Mouse (Mus musculus) CH12.LX (cell line): ENCODE measurements around the gene B3galt5. TPM values are rescaled to one million over a fixed set of nuclear protein-coding genes. Genes with fewer than 3 reads are reported as not detected.

ENCODE experiments used
- DNase-seq: peaks from one replicate; pipeline ENCODE4 v3.0.0-alpha.2; 2013; ENCODE audit errors: extremely low read depth
- H3K27ac ChIP-seq: 2 replicates; pipeline ENCODE4 v1.5.1; 2012; ENCODE audit warnings: low read depth, mild to moderate bottlenecking, control low read depth, moderate library complexity; ENCODE audit not compliant: insufficient read depth
- H3K27me3 ChIP-seq: replicated peaks from 2 replicates; pipeline ENCODE3; 2012; ENCODE audit warnings: inconsistent platforms
- H3K36me3 ChIP-seq, 2 experiments: replicated peaks in 1 of 2; 2 replicates each; pipeline versions ENCODE3 to v1.6.1; 2012; ENCODE audit warnings: inconsistent platforms in 1 of 2, low read length in 1 of 2, mild to moderate bottlenecking in 1 of 2, mixed read lengths in 1 of 2, moderate library complexity in 1 of 2; ENCODE audit not compliant: control insufficient read depth in 1 of 2, insufficient read depth in 1 of 2
- H3K4me1 ChIP-seq, 2 experiments: 2 replicates each; pipeline ENCODE4 v1.6.1; 2012; ENCODE audit warnings: inconsistent platforms in 1 of 2, moderate library complexity in 1 of 2; ENCODE audit not compliant: insufficient read depth in 2 of 2, control insufficient read depth in 1 of 2
- H3K4me2 ChIP-seq: 2 replicates; pipeline ENCODE4 v1.6.1; 2012; ENCODE audit warnings: low read depth, mild to moderate bottlenecking, control low read depth; ENCODE audit not compliant: poor library complexity, insufficient read depth, severe bottlenecking
- H3K4me3 ChIP-seq, 3 experiments: fragments of 150-350 bp in 1 of 3; sonication (generic) in 1 of 3; replicated peaks in 1 of 3; 2 replicates each; pipeline versions ENCODE3 to v1.5.1; 2011 to 2012; ENCODE audit warnings: low read depth in 2 of 3, low read length in 2 of 3, mild to moderate bottlenecking in 2 of 3, moderate library complexity in 2 of 3, control low read depth in 1 of 3, improper control_type of control experiment in 1 of 3, inconsistent platforms in 1 of 3, mixed read lengths in 1 of 3; ENCODE audit not compliant: poor library complexity in 1 of 3
- H3K79me2 ChIP-seq: replicated peaks from 2 replicates; pipeline ENCODE4 v1.6.1; 2012; ENCODE audit warnings: mild to moderate bottlenecking, moderate library complexity; ENCODE audit not compliant: control insufficient read depth, poor library complexity, insufficient read depth, severe bottlenecking; ENCODE audit errors: extremely low read depth
- H3K9ac ChIP-seq: 2 replicates; pipeline ENCODE4 v1.6.1; 2012; ENCODE audit warnings: low read depth, mild to moderate bottlenecking, control low read depth, moderate library complexity; ENCODE audit not compliant: insufficient read depth
- H3K9me3 ChIP-seq: replicated peaks from 2 replicates; pipeline ENCODE3; 2012; ENCODE audit warnings: low read length, inconsistent platforms, mixed read lengths
- BHLHE40 ChIP-seq: IDR thresholded peaks from 2 replicates; pipeline ENCODE4 v1.6.1; 2011; ENCODE audit warnings: mild to moderate bottlenecking, low read depth, low read length, improper control_type of control experiment
- CHD1 ChIP-seq: IDR thresholded peaks from 2 replicates; pipeline ENCODE4 v1.6.1; 2012; ENCODE audit warnings: low read depth, low read length, improper control_type of control experiment, inconsistent platforms
- CHD2 ChIP-seq: IDR thresholded peaks from 2 replicates; pipeline ENCODE4 v1.6.1; 2011; ENCODE audit warnings: low read length, improper control_type of control experiment
- CTCF ChIP-seq, 2 experiments: IDR thresholded peaks in 1 of 2; conservative IDR thresholded peaks in 1 of 2; 2 replicates each; pipeline ENCODE4 v1.5.1; 2011 to 2012; ENCODE audit warnings: low read depth in 2 of 2, low read length in 2 of 2, improper control_type of control experiment in 1 of 2, inconsistent platforms in 1 of 2, mild to moderate bottlenecking in 1 of 2, moderate library complexity in 1 of 2
- ELF1 ChIP-seq: IDR thresholded peaks from 2 replicates; pipeline ENCODE4 v1.6.1; 2014; ENCODE audit warnings: low read depth, mild to moderate bottlenecking, inconsistent platforms, low read length, improper control_type of control experiment
- IRF4 ChIP-seq: IDR thresholded peaks from 2 replicates; pipeline ENCODE4 v1.6.1; 2014; ENCODE audit warnings: low read depth, mild to moderate bottlenecking, inconsistent platforms, low read length, improper control_type of control experiment
- JUND ChIP-seq: conservative IDR thresholded peaks from 2 replicates; pipeline ENCODE4 v1.6.1; 2011; ENCODE audit warnings: low read depth, low read length, improper control_type of control experiment
- KAT2A ChIP-seq: IDR thresholded peaks from 2 replicates; pipeline ENCODE4 v1.6.1; 2012; ENCODE audit warnings: low read length, improper control_type of control experiment, inconsistent platforms; ENCODE audit not compliant: insufficient replicate concordance
- MAX ChIP-seq: IDR thresholded peaks from 2 replicates; pipeline ENCODE4 v1.6.1; 2011; ENCODE audit warnings: low read length, improper control_type of control experiment
- MAZ ChIP-seq: IDR thresholded peaks from 2 replicates; pipeline ENCODE4 v1.6.1; 2012; ENCODE audit warnings: low read depth, mild to moderate bottlenecking, inconsistent platforms, low read length, improper control_type of control experiment, moderate library complexity
- MEF2A ChIP-seq: IDR thresholded peaks from 2 replicates; pipeline ENCODE4 v1.6.1; 2014; ENCODE audit warnings: low read depth, mild to moderate bottlenecking, inconsistent platforms, low read length, improper control_type of control experiment, borderline replicate concordance
- MXI1 ChIP-seq: IDR thresholded peaks from 2 replicates; pipeline ENCODE4 v1.6.1; 2011; ENCODE audit warnings: mild to moderate bottlenecking, low read depth, low read length, improper control_type of control experiment
- NRF1 ChIP-seq: IDR thresholded peaks from 2 replicates; pipeline ENCODE4 v1.6.1; 2014; ENCODE audit warnings: low read depth, mild to moderate bottlenecking, inconsistent platforms, low read length, improper control_type of control experiment, moderate library complexity
- PAX5 ChIP-seq: IDR thresholded peaks from 2 replicates; pipeline ENCODE4 v1.6.1; 2012; ENCODE audit warnings: low read length, inconsistent platforms, mixed read lengths
- POLR2A ChIP-seq: IDR thresholded peaks from 2 replicates; pipeline ENCODE4 v1.6.1; 2011; ENCODE audit warnings: low read depth, mild to moderate bottlenecking, improper control_type of control experiment, low read length
- RAD21 ChIP-seq: IDR thresholded peaks from 2 replicates; pipeline ENCODE4 v1.6.1; 2011; ENCODE audit warnings: low read depth, mild to moderate bottlenecking, low read length, improper control_type of control experiment, moderate library complexity
- SMC3 ChIP-seq: IDR thresholded peaks from 2 replicates; pipeline ENCODE4 v1.6.1; 2011; ENCODE audit warnings: low read depth, low read length, improper control_type of control experiment
- TBP ChIP-seq: conservative IDR thresholded peaks from 2 replicates; pipeline ENCODE4 v1.6.1; 2011; ENCODE audit warnings: low read depth, low read length, improper control_type of control experiment
- TCF12 ChIP-seq: IDR thresholded peaks from 2 replicates; pipeline ENCODE4 v1.6.1; 2014; ENCODE audit warnings: low read depth, mild to moderate bottlenecking, inconsistent platforms, low read length, improper control_type of control experiment
- USF1 ChIP-seq: IDR thresholded peaks from 2 replicates; pipeline ENCODE4 v1.6.1; 2014; ENCODE audit warnings: low read depth, mild to moderate bottlenecking, inconsistent platforms, low read length, improper control_type of control experiment
- ZC3H11A ChIP-seq: IDR thresholded peaks from 2 replicates; pipeline ENCODE4 v1.6.1; 2012; ENCODE audit warnings: low read depth, mild to moderate bottlenecking, inconsistent platforms, low read length, improper control_type of control experiment
- ZKSCAN1 ChIP-seq: IDR thresholded peaks from 2 replicates; pipeline ENCODE4 v1.6.1; 2012; ENCODE audit warnings: low read depth, inconsistent platforms, low read length, improper control_type of control experiment, borderline replicate concordance
- ZNF384 ChIP-seq: IDR thresholded peaks from 2 replicates; pipeline ENCODE4 v1.6.1; 2012; ENCODE audit warnings: low read depth, low read length, improper control_type of control experiment, inconsistent platforms
- dilution Hi-C: fragments of 300-500 bp; cut with MboI; formaldehyde crosslinking; loops from 2 replicates; pipeline ENCODE4 v1.14.3; 2020; ENCODE audit warnings: low sequenced_read_pairs; ENCODE audit not compliant: extremely low pct_unique_long_range_greater_than_20kb, extremely low pct_ligation_motif_present
- in situ Hi-C: fragments of 300-500 bp; cut with MboI; formaldehyde crosslinking; loops from 3 replicates; pipeline ENCODE4 v1.14.3; 2019; ENCODE audit warnings: low sequenced_read_pairs, low pct_ligation_motif_present, low pct_unique_long_range_greater_than_20kb, mixed read lengths
- polyA plus RNA-seq: library from polyadenylated mRNA; unstranded; fragments of >175 nt; gene quantifications from 2 replicates; pipeline ENCODE4 v1.2.1, GENCODE M21; 2012; ENCODE audit warnings: low read depth; ENCODE audit not compliant: insufficient read length
- total RNA-seq, 2 experiments: library from RNA; depleted of rRNA; stranded (reverse); fragments of 300-350 nt in 1 of 2; fragments of >200 nt in 1 of 2; gene quantifications; 2 replicates each; pipeline ENCODE4 v1.2.3; 2012 to 2014

B3galt5 gene
- total and polyA plus RNA-seq, 3 experiments: 0.04 to 0.87 (median 0.23) TPM

DNA sequence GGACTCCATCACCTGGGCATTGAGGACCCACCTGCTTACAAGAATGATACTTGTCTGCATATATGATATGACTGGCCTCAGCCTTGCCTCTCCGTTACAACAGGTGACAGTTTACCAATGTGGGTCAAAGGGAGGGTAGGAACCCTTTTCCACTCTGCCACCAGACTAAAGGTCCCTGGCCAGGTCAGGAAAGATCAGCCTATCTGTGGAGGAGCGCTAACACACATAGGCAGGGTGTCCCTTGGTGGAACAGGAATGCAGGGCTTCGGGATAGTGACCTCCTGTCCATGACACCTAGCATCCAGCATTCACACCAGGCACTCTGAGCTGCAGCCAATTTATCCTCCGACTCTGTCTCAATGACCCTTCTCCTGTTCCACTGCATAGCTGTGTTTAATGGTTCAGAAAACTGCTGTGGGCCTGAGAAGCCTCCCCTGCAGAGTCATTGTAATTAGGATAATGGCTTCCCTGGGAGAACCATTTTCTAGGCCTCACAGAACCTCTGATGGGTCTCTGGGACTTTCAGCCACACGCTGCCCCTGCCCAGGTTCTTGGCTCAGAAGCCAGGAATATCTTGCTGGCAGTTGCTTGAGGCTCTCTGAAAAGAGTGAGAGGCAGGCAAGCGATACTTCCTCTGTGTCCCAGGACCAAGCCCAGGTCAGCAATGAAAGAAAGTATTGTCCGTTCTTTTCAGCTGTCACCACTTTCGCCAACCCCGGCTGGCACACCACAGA, 43.1 kb downstream of the B3galt5 start:
- no peaks in the 10 kb centered on the region for H3K27me3 ChIP-seq
- no peak for TF ChIP-seq POLR2A
- no peak for TF ChIP-seq RAD21
- TF ChIP-seq ZNF384: no peak
- TF ChIP-seq IRF4: no peak
- no peak for TF ChIP-seq JUND
- no peak for TF ChIP-seq ZKSCAN1
- TF ChIP-seq MEF2A: no peak
- TF ChIP-seq PAX5: no peak
- TF ChIP-seq SMC3: no peak
- no peak for TF ChIP-seq CHD2
- no peak for TF ChIP-seq TBP
- no peak for TF ChIP-seq TCF12
- no peak for TF ChIP-seq USF1
- no peak for TF ChIP-seq ELF1
- no peak for TF ChIP-seq CTCF (conservative IDR thresholded peaks at IDR 0.05 in 1 of 2, IDR thresholded peaks at IDR 0.05 in 1 of 2; ENCODE audit: low read depth in 2 of 2, low read length in 2 of 2)
- no peak for TF ChIP-seq NRF1
- TF ChIP-seq CHD1: no peak
- TF ChIP-seq MXI1: no peak
- no peak for TF ChIP-seq MAZ
- no peak for TF ChIP-seq BHLHE40
- TF ChIP-seq, all 38 proteins: peak for 0
- Histone ChIP-seq H3K9ac (no peak overlapping the region), H3K4me2 (no peak overlapping the region), H3K79me2 (no peaks in the 10 kb centered on the region), H3K36me3 (no peaks in the 10 kb centered on the region), H3K27ac (no peak overlapping the region), H3K4me1 (peaks cover 2 to 34% of the 10 kb centered on the region in 2 experiments; a peak in 3 of 4 replicates), H3K4me3 (no peak overlapping the region), H3K9me3 (peaks cover 4% of the 10 kb centered on the region)
- DNase-seq: no peak
- in situ Hi-C loops (no loop called here), dilution Hi-C loops (no loop called here)

GRCm38 (mm10) chr16:96280719-96281605, 45.4 kb downstream of the B3galt5 start:
- H3K36me3 ChIP-seq: no peaks in the 10 kb centered on the region
- TF ChIP-seq KAT2A (no peak), ZNF384 (no peak), ZC3H11A (no peak), MAX (no peak)
- no peak for DNase-seq
- H3K9ac ChIP-seq: no peak overlapping the region
- H3K4me1 ChIP-seq: peaks cover 0 to 26% of the 10 kb centered on the region in 2 experiments; a peak in 3 of 4 replicates
- H3K79me2 ChIP-seq: no peaks in the 10 kb centered on the region
- in situ Hi-C loops (no loop called here), dilution Hi-C loops (no loop called here)
- no peak overlapping the region for H3K27ac ChIP-seq
- no peak overlapping the region for H3K4me2 ChIP-seq
- H3K4me3 ChIP-seq: no peak overlapping the region
- H3K27me3 ChIP-seq: no peaks in the 10 kb centered on the region
- H3K9me3 ChIP-seq: no peaks in the 10 kb centered on the region
